Mouse (Mus musculus): ENCODE measurements at regions not wholly inside any gene's neighbourhood (a gene's known extent, or its start where the extent isn't known, plus 50 kb on each side); places are given as distances from the start of the nearest gene placed in this dataset.
"Not testable (repeated sequence)": the region's sequence is repeated elsewhere in the genome, so short reads cannot be mapped to it uniquely, and the experiment has no call there.

DNA sequence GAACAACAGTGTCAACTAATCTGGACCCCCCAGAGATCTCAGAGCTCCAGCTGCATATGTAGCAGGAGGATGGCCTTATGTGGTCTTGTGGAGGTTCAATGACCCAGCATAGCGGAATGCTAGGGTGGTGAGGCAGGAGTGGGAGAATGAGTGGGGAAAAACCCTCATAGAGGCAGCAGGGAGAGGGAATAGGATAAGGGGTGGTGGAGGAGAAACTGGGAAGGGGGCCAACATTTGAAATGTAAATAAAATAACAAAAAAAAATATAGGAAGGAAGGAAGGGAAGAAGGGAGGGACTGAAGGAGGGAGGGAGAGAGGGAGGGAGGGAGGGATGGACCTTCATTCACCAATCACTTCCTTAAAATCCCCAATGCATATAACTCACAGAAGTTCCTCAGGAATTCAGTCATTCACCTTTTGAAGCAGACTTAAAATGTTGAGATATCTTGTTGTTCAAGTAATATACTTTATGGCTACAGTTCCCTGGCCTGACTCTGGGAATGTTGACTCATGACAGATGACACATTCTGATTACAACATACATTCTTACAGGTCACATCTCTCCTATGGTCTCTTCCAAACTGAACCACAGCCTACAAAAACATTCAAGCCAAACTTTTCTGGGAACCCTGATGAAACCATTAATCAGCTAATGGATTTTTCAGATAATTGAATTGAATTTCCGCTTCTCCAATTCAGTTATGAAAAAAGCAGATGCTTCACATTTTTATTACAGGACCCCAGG is 471.3 kb upstream of the Htr2a start:
- intact Hi-C loops (cut with DNase I) = no loop called here
- DNase-seq = no peak

DNA sequence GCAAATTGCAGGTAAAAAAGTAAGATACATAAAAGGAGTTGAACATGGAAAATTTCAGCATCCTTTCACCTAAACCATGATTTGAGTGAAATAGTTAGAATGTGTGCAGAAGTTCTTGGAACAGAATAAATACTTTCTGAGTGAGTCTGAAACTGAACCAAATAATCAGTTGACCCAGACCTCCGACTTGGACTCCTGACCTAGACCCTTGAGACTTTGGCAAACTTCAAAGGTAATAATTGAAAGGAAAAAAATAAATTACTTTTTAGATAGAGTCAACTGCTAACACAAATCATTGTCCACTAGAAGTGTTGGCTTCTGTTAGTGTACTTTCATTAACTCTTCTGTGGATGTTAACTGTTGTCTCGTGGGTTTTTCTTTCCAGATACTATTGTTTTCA is 460.6 kb upstream of the Htr2a start:
- no peak for DNase-seq
- intact Hi-C loops (cut with DNase I) = no loop called here

DNA sequence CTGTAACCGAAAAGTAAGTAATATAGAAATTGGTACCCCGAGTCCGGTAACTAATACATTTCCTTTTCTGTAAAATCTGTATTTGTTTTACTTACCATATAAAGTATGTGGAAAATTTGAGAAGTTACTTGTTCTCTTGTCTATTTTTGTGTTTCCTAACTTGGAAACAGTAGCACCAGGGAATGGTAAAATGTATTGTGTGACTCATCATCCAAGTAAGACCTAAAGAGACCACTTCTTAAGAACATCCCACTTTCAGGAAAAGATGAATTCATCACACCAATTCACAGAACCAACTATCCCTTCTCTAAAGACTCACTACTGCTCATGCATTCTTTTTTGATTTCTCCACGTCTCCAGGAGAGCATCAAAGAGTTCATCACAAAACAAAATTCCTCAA is 457.6 kb upstream of the Htr2a start:
- intact Hi-C loops (cut with DNase I) = no loop called here
- DNase-seq = no peak

DNA sequence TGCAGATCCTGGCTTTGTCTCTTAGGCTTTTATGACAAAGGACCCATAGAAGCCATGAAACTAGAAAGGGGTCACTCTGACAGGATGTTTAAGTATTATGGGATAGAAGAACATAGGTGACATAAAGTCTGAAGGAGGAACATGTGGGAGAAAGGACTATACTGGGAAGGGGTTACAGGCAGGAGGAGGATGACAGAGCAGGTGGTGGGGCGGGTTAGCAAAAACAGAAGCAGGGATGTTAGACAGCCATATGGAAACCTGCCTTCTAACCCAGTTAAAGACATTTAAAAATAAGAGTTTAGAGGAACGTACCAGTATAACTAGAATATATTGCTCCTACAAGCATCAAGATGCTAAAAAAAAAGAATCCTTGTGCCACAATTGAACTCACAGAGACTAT is 438.9 kb upstream of the Htr2a start:
- DNase-seq = no peak
- intact Hi-C loops (cut with DNase I) = no loop called here

DNA sequence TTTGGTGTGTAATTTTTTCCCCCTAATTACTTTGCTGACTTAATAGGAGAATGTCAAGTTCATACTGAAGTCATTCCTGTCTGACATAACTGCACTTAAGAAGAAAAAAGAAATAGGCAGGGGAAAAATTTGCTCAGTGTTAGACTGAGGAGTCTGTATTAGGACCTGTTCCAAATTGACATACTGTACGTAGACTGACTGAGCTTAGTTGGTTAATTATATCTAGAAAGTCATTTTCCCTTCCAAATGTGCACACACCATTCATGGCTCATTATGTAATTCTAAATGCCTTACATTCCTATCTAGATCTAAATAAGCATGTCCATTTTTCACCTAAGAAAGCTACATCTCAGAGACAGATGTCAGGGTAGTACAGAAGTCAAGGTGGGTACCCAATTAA is 435.6 kb upstream of the Htr2a start:
- intact Hi-C loops (cut with DNase I) = no loop called here
- DNase-seq = no peak

DNA sequence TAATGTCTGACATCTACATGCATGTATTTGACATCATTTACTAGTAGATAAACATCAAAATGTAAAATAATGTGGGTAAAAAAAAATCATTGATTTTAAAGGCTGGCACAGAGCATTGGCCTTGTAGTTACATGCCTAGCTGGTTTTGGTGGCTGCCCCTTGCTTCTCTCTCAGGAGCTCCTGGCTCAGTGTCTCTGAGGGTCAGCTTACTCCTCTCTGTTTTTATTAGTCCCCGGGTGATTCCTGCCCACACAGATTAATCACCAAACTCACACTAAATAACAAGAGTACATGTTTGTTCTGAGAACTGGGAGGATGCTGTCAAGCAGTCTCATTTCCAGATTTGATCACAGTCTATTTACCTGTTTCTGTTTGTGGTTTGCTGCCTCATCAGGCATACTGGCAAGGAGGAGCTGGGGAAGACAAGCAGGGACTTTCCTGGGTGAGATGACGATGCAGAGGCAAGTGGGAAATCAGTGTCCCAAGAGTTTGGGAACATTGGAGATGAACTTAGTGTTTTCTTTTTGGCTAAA is 422.7 kb upstream of the Htr2a start:
- DNase-seq = no peak
- intact Hi-C loops (cut with DNase I) = no loop called here

DNA sequence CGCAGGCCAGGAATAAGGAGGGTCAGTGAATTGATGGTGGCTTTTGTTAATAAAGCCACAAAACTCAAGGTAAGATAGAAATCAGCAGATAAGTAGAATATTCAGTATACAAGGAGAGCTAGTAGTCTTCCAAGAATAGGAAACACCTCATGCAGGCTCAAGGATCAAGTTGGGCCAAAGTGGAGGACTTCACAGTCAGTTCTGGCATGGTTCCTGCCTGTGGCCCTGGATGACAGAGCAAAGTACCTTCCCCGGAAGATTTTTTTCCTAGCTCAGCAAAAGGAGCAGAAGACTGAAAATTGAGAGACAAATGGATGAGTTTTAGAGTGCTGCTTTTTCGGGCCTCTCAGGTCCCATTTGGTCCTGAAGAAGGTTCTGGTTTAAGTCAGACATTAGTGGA is 420.9 kb upstream of the Htr2a start:
- DNase-seq = no peak
- intact Hi-C loops (cut with DNase I) = no loop called here

DNA sequence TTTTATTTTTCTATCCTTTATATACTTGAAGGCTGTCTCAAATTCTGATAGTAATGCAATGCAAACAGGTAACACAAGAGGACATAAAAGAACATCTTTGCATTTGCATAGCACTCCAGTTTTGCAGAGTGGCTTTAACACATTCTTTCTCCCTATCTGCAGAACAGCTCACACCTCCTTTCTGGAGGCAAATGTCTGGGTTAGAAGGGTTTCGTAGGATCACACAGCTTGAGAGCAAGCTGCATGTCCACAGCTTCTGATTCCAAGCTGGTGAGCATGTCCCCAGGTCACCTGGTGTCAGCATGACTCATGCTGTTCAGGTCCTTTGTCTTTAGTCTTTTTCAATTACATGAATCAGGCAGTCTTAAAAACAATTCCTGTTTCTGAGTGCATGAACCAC is 418.5 kb upstream of the Htr2a start:
- intact Hi-C loops (cut with DNase I) = no loop called here
- DNase-seq = no peak

DNA sequence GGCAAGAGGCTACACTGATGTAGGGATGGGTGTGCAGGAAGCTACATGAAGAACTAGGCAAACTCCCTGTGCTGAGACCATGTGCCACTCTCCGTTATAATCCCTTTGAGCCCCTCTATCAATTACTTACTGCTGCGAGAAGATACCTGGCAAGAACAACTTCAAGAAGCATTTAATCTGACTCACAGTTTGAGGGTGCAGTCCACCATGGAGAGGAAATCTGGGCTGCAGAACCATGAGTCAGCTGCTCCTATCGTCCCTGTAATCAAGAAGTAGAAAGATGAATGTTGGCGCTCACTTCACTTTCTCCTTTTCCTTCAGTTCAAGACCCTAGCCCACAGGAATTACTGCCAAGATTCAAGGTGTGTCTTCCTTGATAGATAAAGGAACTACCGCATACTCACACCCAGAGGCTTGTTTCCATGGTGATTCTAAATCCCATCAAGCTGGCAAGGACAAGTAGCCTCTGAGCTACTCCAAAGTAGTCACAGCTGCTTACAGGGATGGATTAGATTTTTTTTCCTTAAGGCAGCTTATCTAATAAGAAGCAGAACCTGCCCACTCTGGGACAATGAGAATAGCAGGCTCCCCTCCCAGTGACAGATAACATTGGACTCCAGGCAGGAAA is 411.0 kb upstream of the Htr2a start:
- intact Hi-C loops (cut with DNase I) = no loop called here
- DNase-seq = no peak

DNA sequence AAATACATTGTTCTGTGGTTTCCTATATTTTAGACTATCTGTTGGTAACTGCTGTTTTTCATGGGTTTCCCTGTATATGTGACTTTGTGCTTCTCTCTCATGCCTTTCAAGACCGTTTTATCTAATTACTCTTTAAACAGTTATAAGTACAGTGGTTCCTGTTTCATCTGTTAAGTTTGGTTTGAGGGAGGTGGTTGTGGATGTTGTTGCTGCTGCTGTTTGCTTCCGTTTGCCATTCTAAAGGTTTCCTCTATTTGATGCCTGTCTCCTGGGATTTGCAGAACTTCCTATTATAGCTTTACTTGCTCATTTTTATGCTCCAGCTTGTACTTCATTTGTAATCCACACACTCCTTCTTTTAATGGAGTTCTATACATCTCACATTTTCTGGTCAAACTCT is 400.4 kb upstream of the Htr2a start:
- intact Hi-C loops (cut with DNase I) = no loop called here

DNA sequence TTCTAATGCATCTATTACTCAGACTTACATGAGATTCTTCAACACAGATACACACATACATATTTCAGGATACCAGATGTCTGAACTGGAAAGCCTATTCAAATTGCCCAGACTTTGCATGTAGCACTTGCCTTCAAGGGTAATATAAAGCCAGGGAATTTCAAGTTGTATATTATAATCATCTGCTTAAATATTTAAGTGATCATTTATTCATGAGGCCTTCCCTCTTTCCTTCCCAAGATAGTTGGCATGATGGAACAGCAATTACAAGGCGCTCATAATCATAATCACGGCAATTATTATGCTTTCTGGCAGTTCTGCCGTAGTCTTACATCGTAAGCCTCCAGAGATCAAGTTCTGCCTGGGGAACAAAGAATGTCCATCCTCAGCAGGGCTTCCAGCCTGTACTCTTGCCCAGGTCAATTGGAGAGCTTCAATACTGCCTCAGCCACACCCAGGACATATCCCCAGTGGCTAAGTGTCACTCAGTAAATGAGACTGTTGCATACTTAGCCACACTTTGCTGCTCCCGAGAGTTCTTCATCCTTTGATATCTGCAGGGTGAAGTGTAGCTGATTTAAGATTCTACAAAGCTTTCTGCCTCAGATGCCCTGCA is 391.3 kb upstream of the Htr2a start:
- DNase-seq = no peak
- intact Hi-C loops (cut with DNase I) = no loop called here

More for the DNA sequence above, 400.4 kb upstream of the Htr2a start:
- no peak for DNase-seq

DNA sequence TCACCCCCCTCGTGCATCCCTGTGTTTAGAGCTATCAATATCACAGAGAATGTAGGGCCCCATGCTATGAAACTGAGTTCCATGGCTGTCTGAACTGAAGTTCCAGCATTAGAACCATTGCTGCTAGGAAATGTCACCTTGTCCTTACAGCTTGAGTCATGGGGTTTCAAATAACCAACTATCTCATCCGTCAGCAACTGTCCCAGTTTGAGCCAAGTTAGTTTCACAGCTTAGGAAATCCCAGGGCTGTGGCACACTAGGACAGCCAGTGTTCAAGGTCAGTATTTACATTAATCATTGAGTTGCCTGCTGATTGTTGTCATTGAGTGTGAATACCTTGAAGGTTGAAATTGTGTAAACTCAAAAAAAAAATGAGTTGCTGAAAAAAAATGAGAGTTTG is 390.6 kb upstream of the Htr2a start:
- DNase-seq = no peak
- intact Hi-C loops (cut with DNase I) = no loop called here

DNA sequence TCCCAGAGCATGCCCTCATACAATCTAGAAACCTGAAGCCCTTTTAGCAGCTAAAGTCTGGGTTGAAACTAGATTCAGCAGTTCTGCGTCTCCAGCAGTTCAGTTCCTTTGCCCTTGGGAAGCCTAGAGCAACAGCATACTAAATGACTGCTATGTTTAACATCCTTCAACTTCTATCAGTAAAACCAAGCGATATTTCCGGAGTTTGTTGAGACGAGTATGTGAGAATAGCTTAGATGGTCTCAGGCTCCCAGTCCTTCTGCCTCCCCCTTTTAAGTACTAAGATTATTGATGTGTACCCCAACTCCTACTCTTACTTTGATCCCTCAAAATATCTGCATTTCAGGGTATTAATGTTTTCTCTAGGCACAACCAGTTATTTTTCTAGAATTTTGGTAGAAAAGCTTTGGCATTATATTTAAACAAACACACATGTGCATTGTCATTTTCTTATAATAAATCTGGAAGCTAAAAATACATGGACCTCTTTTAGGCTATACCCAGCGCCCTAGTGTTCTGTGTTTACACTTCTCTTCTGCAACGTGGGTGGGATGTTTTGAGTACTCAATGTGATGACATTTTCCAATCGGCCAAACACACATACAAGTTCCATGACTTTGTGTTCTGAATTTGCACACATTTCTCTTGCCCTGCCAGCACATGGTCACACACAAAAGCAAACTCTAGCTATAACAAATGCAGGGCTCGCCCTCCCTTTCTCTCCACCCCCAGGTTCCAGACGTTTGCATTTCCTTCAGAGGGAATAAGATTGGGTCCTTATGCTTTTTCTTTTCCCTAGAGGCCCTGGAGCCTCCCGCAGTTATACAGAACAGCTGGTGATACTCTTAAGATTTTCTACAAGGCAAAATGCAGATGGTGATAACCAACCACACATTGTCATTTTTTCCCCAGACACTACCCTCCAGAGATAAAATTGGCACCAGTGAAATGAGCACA is 388.2 kb upstream of the Htr2a start:
- intact Hi-C loops (cut with DNase I) = no loop called here

DNA sequence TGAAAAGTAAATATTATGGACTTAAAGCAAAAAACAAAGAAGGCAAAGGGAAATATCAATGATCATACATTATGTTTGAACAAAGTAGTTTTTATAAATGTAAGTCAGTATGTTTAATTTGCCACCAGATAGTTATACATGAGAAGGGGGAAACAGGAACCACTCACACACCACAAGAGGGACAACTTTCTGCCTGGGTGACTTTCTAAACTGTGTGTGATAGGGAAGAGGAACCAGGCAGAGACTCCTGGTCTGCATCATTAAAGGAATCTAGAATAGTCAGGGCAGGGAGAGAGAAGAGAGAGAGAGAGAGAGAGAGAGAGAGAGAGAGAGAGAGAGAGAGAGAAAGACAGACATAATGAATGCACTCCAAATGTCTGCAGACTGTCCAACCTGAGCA is 385.6 kb upstream of the Htr2a start:
- no peak for DNase-seq
- intact Hi-C loops (cut with DNase I) = no loop called here

More for the DNA sequence above, 388.2 kb upstream of the Htr2a start:
- no peak for DNase-seq

DNA sequence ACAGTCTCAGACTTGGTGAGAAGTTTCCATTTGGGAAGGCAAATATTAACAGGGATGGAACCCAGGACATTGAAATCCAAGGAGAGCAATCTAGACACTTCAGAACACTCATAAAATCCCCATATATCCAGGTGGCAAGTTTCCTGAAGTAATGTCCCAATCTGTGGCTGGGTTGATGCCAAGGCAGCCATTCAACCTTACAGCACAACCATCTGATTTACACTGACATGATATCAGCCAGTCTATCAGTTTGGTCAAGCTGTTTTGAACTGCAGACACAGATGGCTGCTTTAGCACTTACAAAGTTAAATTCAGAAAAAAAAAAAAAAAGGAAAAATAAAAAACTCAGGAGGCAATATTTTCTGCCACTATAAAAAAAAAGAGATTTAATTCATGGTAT is 381.2 kb upstream of the Htr2a start:
- peak; percentile 46 for DNase-seq
- intact Hi-C loops (cut with DNase I) = no loop called here

DNA sequence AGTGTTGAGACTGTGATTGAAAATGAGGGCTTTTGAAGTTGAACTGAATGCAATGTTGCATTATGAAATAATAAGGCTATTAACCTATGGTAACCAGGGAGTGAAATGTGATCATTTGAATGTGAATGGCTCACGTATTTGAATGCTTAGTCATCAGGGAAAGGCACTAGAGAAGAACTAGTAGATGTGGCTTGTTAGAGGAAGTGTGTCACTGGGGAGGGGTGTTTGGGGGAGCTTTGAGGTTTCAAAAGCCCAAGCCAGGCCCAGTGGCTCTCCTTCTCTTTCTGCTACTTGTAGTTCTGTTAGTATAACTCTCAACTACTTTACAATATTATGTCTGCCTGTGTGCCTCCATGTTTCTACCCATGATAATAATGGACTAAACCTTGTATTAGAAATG is 373.6 kb upstream of the Htr2a start:
- DNase-seq = no peak
- intact Hi-C loops (cut with DNase I) = no loop called here

DNA sequence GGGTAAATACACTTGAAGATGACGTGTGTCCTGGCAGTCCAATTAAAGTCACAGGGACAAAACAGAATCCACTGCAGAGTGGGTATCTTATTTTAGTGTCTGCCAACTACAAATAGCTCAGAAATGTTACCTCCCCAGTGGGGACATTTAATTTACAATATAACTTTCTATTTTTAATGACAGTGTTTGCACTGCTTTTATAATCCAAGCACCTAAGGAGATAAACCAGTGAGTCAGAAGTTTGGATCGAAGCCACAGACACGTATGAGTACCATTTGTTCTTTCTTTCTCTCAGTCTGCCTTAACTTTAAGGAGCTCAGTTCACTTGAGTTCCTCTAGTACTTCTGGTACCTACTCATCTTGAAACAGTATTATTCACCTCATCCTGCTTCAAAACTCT is 346.1 kb upstream of the Htr2a start:
- DNase-seq = no peak
- intact Hi-C loops (cut with DNase I) = no loop called here

DNA sequence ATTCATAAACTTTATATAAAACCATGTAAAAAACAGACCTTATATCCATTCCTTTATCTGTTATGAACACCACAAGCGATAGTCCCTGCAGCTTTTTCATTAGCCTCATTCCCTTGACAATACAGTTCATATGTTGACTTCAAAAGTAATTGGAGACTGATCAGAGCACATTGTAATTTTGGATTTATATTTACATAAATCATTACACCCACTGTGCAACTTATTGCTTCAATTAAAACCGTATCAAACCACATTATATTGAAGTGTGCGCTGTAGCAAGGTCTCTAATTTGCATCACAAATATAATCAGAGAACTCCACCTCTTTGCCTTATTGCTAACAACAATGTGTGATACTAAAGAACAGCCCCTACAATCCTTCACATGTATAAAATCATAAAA is 336.2 kb upstream of the Htr2a start:
- DNase-seq = no peak

DNA sequence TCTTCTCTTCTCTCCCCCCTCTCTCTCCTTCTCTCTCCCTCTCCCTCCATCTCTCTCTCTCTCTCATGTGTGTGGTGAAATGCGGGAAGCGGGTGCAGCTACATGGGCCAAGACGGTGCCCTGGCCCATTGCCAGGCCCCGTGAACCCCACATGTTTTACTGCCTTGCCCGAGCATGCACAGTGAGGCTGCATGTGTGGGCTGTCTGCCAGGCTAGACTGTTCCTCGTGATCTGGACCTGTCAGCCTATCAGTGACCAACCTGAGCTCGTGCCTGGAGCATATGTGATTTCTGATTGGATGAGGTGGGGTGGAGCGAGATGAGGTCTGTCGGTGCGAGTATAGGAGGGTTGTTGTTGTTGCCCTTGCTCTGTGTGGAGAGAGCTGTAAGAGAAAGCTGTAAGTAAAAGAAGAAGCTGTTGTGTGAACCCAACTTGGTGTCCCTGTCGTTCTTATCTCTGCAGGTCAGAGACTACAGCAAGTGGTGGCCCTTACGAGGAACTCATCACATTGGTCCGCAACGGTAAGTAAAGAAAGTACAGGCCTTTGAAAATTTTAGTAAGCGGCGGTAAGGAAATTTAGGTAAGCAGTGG is 333.8 kb upstream of the Htr2a start:
- intact Hi-C loops (cut with DNase I) = no loop called here
- peak; percentile 1 for DNase-seq

More for the DNA sequence above, 336.2 kb upstream of the Htr2a start:
- intact Hi-C loops (cut with DNase I) = no loop called here

DNA sequence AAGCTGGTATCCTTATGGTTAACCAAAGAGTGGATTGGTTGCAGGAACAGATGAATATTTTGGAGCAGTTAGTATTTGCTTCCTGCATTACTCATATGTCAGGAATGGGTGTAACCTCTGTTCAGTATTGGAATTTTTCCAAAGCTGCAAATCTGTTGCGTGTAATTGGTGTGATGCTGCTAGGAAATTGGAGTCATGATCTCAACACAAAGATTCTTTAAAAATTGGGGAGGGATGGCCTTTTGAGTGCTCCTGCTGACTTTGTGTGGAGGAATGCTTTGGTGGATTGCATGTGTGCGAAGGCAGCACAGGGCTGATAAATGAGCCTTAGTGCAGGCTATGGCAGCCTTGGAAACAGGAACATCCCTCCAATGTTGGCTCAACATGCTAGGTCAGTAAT is 331.2 kb upstream of the Htr2a start:
- DNase-seq; intact Hi-C loops (cut with DNase I): not testable (repeated sequence)

DNA sequence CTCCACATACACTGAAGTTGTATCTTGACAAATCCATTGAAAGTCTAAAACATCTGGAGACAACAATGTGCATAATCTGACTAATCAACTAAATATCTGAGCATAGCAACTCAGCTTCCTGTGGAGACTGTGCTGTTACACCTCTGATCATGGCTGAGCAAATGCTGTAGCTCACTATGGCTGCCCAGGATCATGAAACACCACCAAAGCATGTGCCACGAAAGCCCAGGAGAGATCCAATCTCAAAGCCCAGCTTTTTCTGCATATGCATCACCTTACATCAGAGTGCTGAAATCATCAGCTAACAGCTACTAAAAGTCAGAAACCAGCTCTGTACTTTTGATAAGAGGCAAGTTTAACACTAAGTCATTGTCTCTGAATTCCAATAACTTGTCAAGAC is 313.3 kb upstream of the Htr2a start:
- intact Hi-C loops (cut with DNase I) = no loop called here

More for the DNA sequence above, 313.3 kb upstream of the Htr2a start:
- no peak for DNase-seq

All from left cerebral cortex, postnatal 4 days (tissue).